Mouse (Mus musculus) midbrain, embryonic 13.5 days (tissue): ENCODE data around the gene Dnase1l1. TPM values are rescaled to one million over a fixed set of nuclear protein-coding genes. Genes with fewer than 3 reads are reported as not detected.

Experiments used
- ATAC-seq: fragments of 200-750 bp; cut with Nextera tagmentation; 2 replicates; pipeline ENCODE4 v1.8.0; 2017; ENCODE audit warnings: mild to moderate bottlenecking, moderate TSS enrichment, moderate library complexity
- H3K27ac ChIP-seq: fragments of 300-500 bp; sonication (generic); 2 replicates; pipeline ENCODE4 v1.5.1; 2015; ENCODE audit warnings: inconsistent platforms, mild to moderate bottlenecking, moderate library complexity
- H3K27me3 ChIP-seq: fragments of 300-500 bp; sonication (generic); 2 replicates; pipeline ENCODE4 v1.6.1; 2015; ENCODE audit warnings: mild to moderate bottlenecking, inconsistent platforms
- H3K36me3 ChIP-seq: fragments of 300-500 bp; sonication (generic); 2 replicates; pipeline ENCODE4 v1.6.1; 2015; ENCODE audit warnings: mild to moderate bottlenecking, inconsistent platforms
- H3K4me1 ChIP-seq: fragments of 300-500 bp; sonication (generic); replicated peaks from 2 replicates; pipeline ENCODE4 v1.6.1; 2015; ENCODE audit warnings: inconsistent platforms
- H3K4me2 ChIP-seq: fragments of 300-500 bp; sonication (generic); replicated peaks from 2 replicates; pipeline ENCODE4 v1.6.1; 2015; ENCODE audit warnings: moderate library complexity, mild to moderate bottlenecking, inconsistent platforms
- H3K4me3 ChIP-seq: fragments of 300-500 bp; sonication (generic); replicated peaks from 2 replicates; pipeline ENCODE4 v1.5.1; 2015; ENCODE audit warnings: mild to moderate bottlenecking, inconsistent platforms
- H3K9ac ChIP-seq: fragments of 300-500 bp; sonication (generic); replicated peaks from 2 replicates; pipeline ENCODE4 v1.6.1; 2015; ENCODE audit warnings: mild to moderate bottlenecking, inconsistent platforms
- H3K9me3 ChIP-seq: fragments of 300-500 bp; sonication (generic); 2 replicates; pipeline ENCODE4 v1.6.1; 2016; ENCODE audit warnings: mild to moderate bottlenecking, inconsistent platforms
- WGBS: fragments of 180-500 bp; shearing (Covaris S2); methylation state at CpG from one replicate; pipeline ENCODE4 v1.1.7; 2015; 5-methylcytosine and 5-hydroxymethylcytosine counted together
- polyA plus RNA-seq: library from polyadenylated mRNA; unstranded; fragments of >200 nt; fragmentation: Nextera tagmentation; extraction: Ambion mirVana; gene quantifications from 2 replicates; pipeline ENCODE4 v1.2.1, GENCODE M21; 2015

The Dnase1l1 gene
- polyA plus RNA-seq: 2.8 and 3.0 TPM in 2 replicates

DNA sequence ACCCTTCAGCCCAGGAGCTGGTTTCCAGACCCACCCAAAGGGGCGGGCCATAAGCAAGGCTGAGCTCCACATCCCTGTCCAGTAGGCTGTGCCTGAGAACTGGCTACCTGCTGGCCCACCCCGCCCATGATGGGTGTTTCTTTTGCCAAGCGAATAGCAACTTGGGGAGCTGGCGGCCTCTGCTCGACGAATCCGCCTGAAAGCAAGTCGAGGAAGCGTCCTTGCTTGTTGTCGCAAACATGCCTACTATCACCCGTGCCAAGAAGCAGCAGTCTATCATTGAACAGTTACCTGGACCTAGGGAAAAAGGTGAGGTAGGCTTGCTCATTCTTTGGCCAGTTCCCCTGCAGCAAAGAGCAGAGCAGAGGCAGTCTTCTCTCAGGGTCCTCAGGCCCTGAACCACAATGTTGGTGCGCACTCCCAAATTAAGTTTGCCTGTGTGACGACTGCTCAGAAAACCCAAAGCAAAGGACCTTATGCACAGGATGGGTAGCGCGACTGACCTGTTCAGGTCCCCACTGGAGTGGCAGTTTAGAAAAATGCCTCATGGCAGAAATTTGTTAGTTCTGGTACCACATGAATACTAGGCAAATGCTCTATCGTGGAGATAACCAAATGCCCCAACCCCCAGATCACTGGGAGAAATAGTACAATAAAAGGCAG lies at the start of gene Dnase1l1, which contains the start of gene Taz:
Gene Dnase1l1 (minus strand): TSS at position 606 of the 663 bp plus-strand sequence.
Gene Taz (plus strand): TSS at position 181 of the 663 bp plus-strand sequence.
- Histone ChIP-seq H3K27me3 (no peaks in the 10 kb centered on the region), H3K4me2 (peak within 1 kb of the TSS; percentile 61), H3K9ac (peak within 1 kb of the TSS; percentile 82), H3K4me3 (peak within 1 kb of the TSS; percentile 61), H3K36me3 (no peaks in the 10 kb centered on the region), H3K27ac (peak within 1 kb of the TSS; percentile 77), H3K4me1 (peaks cover 14% of the 10 kb centered on the region), H3K9me3 (no peaks in the 10 kb centered on the region)
- WGBS: 20% methylated on average over 16 of the region's 16 CpGs
- ATAC-seq: peak; percentile 65

DNA sequence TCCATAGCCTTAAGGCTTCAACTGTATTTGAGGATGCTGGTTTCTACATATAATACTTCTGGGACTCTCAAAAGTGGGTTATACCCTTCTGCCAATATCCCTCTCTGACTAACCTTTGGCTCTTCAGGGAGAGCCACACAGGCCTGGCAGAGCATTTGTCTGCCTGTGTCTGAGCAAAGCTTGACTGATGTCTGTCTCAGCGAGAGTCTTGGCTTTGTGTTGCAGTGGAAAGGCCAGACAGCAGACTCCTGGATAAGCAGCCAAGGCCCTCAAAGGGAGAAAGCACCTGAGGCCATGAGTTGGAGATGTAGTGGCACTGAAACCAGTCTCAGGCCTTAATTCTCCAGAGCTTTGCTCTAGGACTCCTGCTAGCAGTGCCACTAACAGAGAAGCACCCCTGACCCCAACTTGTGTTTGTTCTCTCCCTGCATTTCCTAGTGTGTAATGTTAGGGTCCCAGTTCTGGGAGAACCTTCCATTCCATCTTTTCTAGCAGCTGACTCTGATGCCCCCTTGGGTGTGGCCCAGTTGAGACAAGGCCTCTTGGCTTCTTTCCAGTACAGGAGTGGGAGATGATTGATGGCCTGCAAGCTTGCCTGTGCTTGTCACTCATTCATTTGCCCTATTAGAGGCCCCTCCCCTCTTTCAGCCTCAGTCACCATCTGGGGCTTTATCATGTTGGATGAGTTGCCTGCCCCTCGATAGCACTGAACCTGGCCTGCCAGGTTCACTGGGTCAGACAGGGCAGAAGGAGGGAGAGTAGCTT lies 48.2 kb upstream of the Dnase1l1 start:
- peak overlapping the region; percentile 78 for H3K9ac ChIP-seq
- ATAC-seq: no peak
- no peaks in the 10 kb centered on the region for H3K9me3 ChIP-seq
- no peaks in the 10 kb centered on the region for H3K27me3 ChIP-seq
- peak overlapping the region; percentile 76 for H3K4me2 ChIP-seq
- peak overlapping the region; percentile 86 for H3K27ac ChIP-seq
- WGBS: 31% methylated on average over 2 of the region's 2 CpGs
- peak overlapping the region; percentile 61 for H3K4me3 ChIP-seq
- peaks cover 29% of the 10 kb centered on the region for H3K36me3 ChIP-seq
- H3K4me1 ChIP-seq: peaks cover 46% of the 10 kb centered on the region

DNA sequence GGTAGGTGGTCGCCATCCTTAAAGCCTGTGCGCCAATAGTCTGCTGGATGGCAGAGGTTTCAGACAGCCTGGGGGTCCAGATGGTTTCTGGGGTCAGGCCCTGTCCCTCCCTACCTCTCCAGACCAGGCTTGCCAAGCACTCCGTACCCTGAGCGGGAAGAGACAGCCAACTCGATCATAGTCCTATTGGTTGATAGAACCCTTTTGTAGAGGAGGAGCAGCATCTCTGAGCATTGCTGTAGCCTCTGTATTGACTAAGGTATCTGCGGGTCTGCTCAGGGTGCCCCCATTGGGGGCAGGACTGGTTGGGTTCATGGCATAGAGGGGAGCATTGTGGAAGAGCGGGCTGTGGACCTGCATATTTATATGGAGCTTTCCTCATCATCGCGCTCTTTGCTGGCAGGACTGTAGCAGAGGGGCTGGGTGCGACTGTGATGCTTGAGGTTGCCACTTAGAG lies 47.1 kb upstream of the Dnase1l1 start:
- Histone ChIP-seq H3K27ac (peak overlapping the region; percentile 86), H3K27me3 (no peaks in the 10 kb centered on the region), H3K9ac (peak overlapping the region; percentile 78), H3K4me2 (peak overlapping the region; percentile 76), H3K36me3 (peaks cover 23% of the 10 kb centered on the region), H3K4me3 (peak overlapping the region; percentile 61), H3K4me1 (peaks cover 45% of the 10 kb centered on the region), H3K9me3 (no peaks in the 10 kb centered on the region)
- ATAC-seq: peak; percentile 76
- 25% methylated on average over 10 of the region's 10 CpGs for WGBS

DNA sequence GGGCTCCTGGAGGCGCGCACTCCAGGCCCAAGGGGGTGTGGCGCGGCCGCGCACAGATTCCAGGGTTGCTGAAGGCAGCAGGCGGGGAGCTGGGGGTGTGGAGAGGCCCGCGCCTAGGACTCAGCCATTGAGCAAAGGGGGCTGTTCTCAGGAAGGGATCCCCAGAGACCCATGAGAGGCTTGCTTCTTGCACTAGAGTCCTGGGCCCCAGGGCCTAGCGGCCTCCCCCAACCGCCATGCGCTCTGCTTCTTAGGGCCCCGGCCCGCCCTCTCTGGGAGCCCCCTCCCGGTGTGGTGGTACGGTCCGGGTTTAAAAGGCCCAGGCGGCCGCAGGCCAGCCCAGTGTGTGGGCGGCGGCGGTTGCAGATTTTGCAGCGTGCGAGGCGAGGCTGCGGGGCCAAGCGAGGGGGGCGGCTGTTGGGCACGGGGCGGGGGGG lies 46.6 kb upstream of the Dnase1l1 start, which contains the start of gene Plxna3:
Gene Plxna3 (plus strand): TSS at position 342 of the 437 bp plus-strand sequence.
- Histone ChIP-seq H3K4me2 (peak within 1 kb of the TSS; percentile 76), H3K9me3 (no peaks in the 10 kb centered on the region), H3K4me3 (peak within 1 kb of the TSS; percentile 61), H3K27ac (peak within 1 kb of the TSS; percentile 86), H3K27me3 (no peaks in the 10 kb centered on the region), H3K9ac (peak within 1 kb of the TSS; percentile 78), H3K4me1 (peaks cover 40% of the 10 kb centered on the region), H3K36me3 (peaks cover 18% of the 10 kb centered on the region)
- 24% methylated on average over 30 of the region's 30 CpGs for WGBS
- ATAC-seq: peak; percentile 96

DNA sequence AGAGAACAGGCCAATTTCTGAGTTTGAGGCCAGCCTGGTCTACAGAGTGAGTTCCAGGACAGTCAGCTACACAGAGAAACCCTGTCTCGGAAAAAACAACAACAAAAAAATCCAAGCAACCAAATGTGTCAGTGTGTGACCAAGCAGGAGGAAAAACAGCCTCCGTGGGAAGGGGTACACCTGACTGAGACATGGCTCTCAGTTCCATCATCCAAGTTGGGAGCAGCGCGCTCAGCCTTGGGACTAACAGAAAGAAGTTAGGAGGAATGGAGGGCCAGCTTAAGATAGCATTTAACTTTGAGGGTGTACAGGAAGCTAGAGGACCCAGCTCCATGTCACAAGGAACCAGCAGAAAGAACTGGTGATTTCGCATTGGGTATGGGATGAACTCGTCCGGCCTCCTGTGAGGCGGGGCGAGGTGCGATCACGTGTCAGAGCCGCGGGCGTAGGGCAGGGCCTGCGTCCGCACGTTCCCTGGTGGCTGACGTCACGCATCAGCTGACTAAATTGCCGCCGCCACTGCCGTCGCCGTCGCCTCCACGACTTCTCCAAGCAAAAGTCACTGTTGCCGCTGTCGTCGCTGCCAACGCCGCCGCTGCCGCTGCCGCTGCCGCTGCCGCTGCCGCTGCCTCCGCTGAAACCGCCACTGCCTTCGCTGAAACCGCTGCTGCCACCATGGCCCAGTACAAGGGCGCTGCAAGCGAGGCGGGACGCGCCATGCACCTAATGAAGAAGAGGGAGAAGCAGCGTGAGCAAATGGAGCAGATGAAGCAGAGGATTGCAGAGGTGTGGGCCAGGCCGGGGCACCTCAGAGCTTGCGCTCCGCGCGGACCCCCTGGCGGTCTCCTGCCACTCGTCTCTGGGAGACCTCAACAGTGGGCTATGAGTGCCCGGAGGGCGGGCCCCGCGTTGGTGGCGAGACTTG lies 30.7 kb upstream of the Dnase1l1 start, which contains the start of gene Fam50a:
Gene Fam50a (plus strand): TSS at position 494 of the 925 bp plus-strand sequence.
- H3K4me2 ChIP-seq: peak within 1 kb of the TSS; percentile 70
- no peaks in the 10 kb centered on the region for H3K9me3 ChIP-seq
- peaks cover 33% of the 10 kb centered on the region for H3K4me1 ChIP-seq
- H3K27ac ChIP-seq: peak within 1 kb of the TSS; percentile 81
- H3K4me3 ChIP-seq: peak within 1 kb of the TSS; percentile 53
- ATAC-seq: peak; percentile 96
- WGBS: 27% methylated on average over 59 of the region's 59 CpGs
- H3K27me3 ChIP-seq: no peaks in the 10 kb centered on the region
- peak within 1 kb of the TSS; percentile 71 for H3K9ac ChIP-seq
- H3K36me3 ChIP-seq: peaks cover 30% of the 10 kb centered on the region

DNA sequence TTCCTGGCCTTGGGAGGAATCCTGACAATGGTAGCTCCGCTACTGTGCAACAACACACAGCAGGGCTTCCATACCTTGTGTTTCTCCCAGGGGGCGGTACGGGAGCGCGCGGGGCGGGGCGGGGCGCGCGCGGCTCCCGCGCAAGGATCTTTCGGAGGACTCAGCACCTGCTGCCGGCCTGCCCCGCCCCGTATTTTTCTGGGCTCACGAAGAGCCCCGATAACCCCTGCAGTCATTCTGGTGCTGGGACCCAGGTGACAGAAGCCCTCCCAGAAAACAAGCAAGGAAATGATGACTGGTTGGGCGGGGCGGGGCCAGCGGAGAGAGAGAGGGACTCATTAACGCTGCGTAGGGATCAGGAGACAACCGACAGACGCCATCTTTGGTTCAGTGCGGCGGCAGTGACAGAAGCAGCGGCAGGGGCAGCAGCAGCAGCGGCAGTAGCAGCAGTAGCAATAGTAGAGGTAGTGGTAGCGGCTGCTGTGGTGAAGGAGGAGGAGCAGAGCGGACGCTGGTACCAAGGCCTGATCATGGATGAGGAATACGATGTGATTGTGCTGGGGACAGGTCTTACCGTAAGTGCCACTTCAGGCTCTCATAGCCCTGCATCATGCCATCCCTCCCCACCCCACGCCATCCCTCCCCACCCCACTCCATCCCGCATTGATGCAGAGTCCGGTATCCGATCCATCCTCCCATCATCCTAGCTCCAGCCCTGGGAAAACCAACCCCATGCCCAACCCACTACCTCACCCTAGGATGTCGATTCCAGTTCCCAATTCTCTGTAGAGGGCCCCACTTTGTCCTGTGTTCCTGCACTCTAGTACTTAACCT lies 22.9 kb upstream of the Dnase1l1 start, which contains the start of gene Gdi1:
Gene Gdi1 (plus strand): TSS at position 132 of the 834 bp plus-strand sequence.
- H3K9ac ChIP-seq: peak within 1 kb of the TSS; percentile 82
- ATAC-seq: peak; percentile 84
- 26% methylated on average over 41 of the region's 41 CpGs for WGBS
- peaks cover 38% of the 10 kb centered on the region for H3K4me1 ChIP-seq
- H3K36me3 ChIP-seq: peaks cover 67% of the 10 kb centered on the region
- H3K9me3 ChIP-seq: 0 out of 2 replicates have a peak, but pooled peaks cover 2% of the 10 kb centered on the region
- no peaks in the 10 kb centered on the region for H3K27me3 ChIP-seq
- peak within 1 kb of the TSS; percentile 95 for H3K27ac ChIP-seq
- peak within 1 kb of the TSS; percentile 74 for H3K4me2 ChIP-seq
- H3K4me3 ChIP-seq: peak within 1 kb of the TSS; percentile 62

DNA sequence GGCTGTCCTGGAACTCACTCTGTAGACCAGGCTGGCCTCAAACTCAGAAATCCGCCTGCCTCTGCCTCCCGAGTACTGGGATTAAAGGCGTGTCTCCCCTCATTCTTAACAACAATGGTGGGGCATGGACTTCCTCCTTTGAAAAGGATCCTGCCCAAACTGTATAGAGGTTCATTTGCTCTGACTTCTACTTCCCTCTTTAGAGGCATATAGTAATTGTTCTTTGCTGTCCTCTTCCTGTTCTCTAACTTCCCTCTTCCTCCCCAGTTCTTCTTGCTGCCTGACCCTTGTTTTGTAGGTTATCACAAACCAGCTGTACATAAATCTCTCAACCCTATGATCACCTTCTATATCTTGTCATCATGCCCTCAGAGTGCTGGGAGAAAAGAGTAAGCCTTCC lies 17.6 kb upstream of the Dnase1l1 start:
- ATAC-seq: no peak
- Histone ChIP-seq H3K4me2 (no peak overlapping the region), H3K9ac (no peak overlapping the region), H3K4me1 (peaks cover 19% of the 10 kb centered on the region), H3K36me3 (peaks cover 42% of the 10 kb centered on the region), H3K27ac (no peak overlapping the region), H3K9me3 (no peaks in the 10 kb centered on the region), H3K4me3 (no peak overlapping the region), H3K27me3 (no peaks in the 10 kb centered on the region)
- 85% methylated on average over 3 of the region's 3 CpGs for WGBS

DNA sequence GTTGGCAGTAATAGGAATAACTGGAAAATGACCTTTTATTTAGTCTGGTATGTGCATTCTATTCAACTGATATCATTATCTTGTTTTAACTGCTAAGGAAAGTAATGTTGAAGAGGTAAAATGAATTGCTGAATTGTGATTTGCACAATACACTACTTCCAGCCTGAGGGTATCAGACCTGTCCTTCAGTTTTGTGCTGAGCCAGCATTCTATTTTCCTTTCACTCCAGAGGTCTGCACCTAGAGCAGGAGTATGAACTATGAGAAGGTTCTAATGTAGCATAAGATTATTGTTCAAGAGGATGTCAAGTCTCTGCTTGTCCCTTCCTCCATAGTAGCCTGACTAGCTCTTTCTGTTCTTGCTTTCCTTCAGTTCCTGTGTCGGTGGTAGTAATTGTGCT lies 16.2 kb upstream of the Dnase1l1 start:
- 0 out of 2 replicates have a peak overlapping the region, but pooled peaks have one; percentile 22 for H3K4me2 ChIP-seq
- no peak overlapping the region for H3K27ac ChIP-seq
- H3K4me1 ChIP-seq: peaks cover 13% of the 10 kb centered on the region
- no peaks in the 10 kb centered on the region for H3K9me3 ChIP-seq
- WGBS: 88% methylated on average over 1 of the region's 1 CpGs
- no peak for ATAC-seq
- H3K27me3 ChIP-seq: no peaks in the 10 kb centered on the region
- H3K36me3 ChIP-seq: peaks cover 35% of the 10 kb centered on the region
- no peak overlapping the region for H3K9ac ChIP-seq
- no peak overlapping the region for H3K4me3 ChIP-seq

DNA sequence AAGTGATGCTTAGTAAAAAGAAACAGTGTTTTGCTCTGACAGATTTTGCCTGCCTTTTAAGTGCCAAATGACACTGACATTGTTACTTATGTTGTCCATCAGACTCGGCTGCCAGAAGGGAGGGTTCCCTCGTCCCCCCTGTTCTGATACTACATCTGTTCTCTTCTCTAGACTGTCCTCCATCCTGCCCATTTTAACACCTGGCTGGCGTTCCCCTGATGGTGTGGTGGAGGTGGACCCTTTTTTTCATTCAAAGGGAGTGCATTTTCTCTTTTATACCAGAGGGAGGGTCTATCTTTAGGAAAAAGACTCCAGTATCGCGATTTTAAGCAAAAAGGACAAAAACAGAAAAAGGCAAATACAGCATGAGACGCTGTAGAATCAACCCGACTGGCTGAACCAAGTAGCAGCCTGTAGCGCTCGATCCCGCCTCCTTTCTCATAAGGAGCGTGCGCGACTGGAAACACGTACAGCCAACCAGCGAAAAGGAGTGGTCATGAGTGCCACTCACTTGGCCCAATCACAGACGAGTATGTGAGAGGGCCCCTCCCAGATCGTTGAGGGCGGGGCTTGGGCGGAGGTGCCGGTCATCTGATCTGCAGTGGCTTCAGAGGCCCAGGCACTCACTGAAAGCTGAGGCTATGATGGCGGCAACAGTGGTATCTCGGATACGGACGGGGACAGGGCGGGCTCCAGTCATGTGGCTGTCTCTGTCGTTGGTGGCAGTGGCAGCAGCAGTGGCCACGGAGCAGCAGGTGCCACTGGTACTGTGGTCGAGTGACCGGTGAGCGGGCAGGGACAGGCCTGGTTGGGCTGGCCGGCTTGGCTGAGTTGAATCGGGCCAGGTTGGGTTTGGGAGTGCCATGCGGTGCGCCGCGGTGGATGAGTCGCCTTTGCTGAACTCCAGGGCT lies 14.7 kb upstream of the Dnase1l1 start, which contains the start of gene Atp6ap1:
Gene Atp6ap1 (plus strand): TSS at position 560 of the 911 bp plus-strand sequence.
- Histone ChIP-seq H3K4me2 (peak within 1 kb of the TSS; percentile 60), H3K9ac (peak within 1 kb of the TSS; percentile 80), H3K4me1 (peaks cover 13% of the 10 kb centered on the region), H3K9me3 (no peaks in the 10 kb centered on the region), H3K4me3 (peak within 1 kb of the TSS; percentile 65), H3K27me3 (no peaks in the 10 kb centered on the region), H3K27ac (peak within 1 kb of the TSS; percentile 77), H3K36me3 (peaks cover 21% of the 10 kb centered on the region)
- 27% methylated on average over 37 of the region's 37 CpGs for WGBS
- peak; percentile 99 for ATAC-seq

DNA sequence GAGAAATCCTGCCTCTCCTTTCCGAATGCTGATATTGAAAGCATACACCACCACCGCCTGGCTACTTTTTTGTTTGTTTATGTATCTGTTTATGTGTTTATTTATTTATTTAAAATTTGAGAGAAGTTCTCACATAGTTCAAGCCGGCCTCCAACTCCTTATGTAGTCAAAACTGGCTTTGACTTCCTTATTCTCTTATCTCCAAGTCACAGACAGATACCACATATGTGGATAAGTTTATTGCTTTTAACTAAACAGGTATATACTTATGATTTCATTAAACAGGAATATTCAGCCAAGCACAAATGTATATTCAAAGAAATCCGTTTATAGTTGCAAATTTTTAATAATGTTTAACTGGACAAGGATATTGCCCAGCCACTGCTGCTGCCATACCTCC lies 11.3 kb upstream of the Dnase1l1 start:
- Histone ChIP-seq H3K9ac (no peak overlapping the region), H3K36me3 (peaks cover 17% of the 10 kb centered on the region), H3K4me2 (no peak overlapping the region), H3K4me1 (peaks cover 11% of the 10 kb centered on the region), H3K27ac (no peak overlapping the region), H3K27me3 (no peaks in the 10 kb centered on the region), H3K9me3 (no peaks in the 10 kb centered on the region), H3K4me3 (no peak overlapping the region)
- no peak for ATAC-seq
- 78% methylated on average over 4 of the region's 4 CpGs for WGBS
